Mouse (Mus musculus): ENCODE measurements around the gene Scyl1. TPM values are rescaled to one million over a fixed set of nuclear protein-coding genes. Genes with fewer than 3 reads are reported as not detected.
A peak's percentile ranks its signal among the peaks of the same experiment; 100 is the strongest.
"Not testable (repeated sequence)": the region's sequence is repeated elsewhere in the genome, so short reads cannot be mapped to it uniquely, and the experiment has no call there.

Gene Scyl1
- 57.1 and 58.6 TPM in 2 replicates for polyA plus RNA-seq (2014; fragmentation: Nextera tagmentation; extraction: Ambion mirVana)

DNA sequence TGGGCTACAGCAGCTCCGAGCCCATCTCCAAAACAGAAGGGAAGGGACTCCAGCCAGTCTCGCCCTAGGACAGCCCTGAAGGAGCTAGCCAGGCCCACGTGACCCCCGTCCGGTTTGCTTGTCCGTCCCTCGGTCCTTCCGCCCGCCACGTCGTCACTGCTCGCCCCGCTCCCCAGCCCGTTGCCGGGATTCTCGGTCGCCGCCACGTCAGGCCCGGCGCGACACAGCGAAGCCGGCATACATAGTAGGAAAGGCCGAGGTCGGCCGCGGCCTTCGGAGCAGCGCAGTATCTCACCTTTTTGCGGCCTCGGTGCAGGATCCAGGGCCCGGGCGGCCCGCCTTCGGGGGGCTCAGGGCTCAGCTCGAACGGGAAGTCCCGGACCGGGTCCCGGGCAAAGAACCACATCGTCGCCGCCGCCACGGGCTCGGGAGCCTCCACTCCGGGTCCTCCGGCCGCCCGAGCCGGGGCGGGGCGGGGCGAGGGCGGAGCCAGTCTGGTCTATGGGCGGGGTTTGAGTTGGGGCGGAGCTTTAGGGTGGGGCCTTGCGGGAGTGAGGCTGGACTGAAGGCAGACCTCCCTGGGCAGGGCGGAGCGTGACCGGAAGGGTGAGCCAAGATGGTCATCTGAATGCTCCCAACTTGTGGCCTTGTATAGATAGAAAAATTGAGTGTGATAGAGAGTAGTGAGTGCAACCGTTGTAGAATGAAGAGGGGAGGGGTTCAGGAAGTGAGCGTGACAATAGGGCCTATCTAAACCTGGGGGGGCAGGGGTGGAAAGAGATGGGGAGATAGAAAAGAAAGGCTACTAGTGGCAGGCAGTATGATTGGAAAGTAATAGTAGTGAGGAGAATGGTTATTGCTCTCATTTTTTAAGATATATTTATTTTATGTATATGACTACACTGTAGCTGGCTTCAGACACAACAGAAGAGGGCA lies at the start of gene Scyl1:
Gene Scyl1, minus strand, starts transcription at position 495 of the 936 bp plus-strand sequence.
- WGBS: under 1% methylated on average over 64 of the region's 64 CpGs
- Histone ChIP-seq H3K4me3 (ENCODE audit: low read depth, low read length) (peak within 1 kb of the TSS; percentile 83), H3K36me3 (ENCODE audit: control insufficient read depth, insufficient read depth, low read length) (peaks cover 13% of the 10 kb centered on the region; the same call in 1 of the 2 replicates), H3K4me1 (replicated peaks; ENCODE audit: control insufficient read depth, insufficient read depth, low read length) (peaks cover 9% of the 10 kb centered on the region), H3K9ac (ENCODE audit: low read depth, low read length) (peak within 1 kb of the TSS; percentile 77), H3K9me3 (ENCODE audit: control insufficient read depth, low read length) (no peaks in the 10 kb centered on the region), H3K27ac (ENCODE audit: low read depth, low read length) (peak within 1 kb of the TSS; percentile 73), H3K4me2 (peak within 1 kb of the TSS; percentile 80), H3K27me3 (replicated peaks; ENCODE audit: control insufficient read depth, insufficient read depth, low read length) (no peaks in the 10 kb centered on the region)
- ATAC-seq (replicated peaks; ENCODE audit: low FRiP score) (peak; percentile 97), DNase-seq (ENCODE audit: low spot score) (peak; percentile 96)

- WGBS: 46% methylated on average over 12 of the region's 12 CpGs
- no peak for DNase-seq (ENCODE audit: low spot score)
- H3K9ac ChIP-seq (ENCODE audit: low read depth, low read length): no peak overlapping the region
- H3K4me3 ChIP-seq (ENCODE audit: low read depth, low read length): no peak overlapping the region
- no peak overlapping the region for H3K4me2 ChIP-seq
- no peaks in the 10 kb centered on the region for H3K27me3 ChIP-seq (replicated peaks; ENCODE audit: control insufficient read depth, insufficient read depth, low read length)
- ATAC-seq (replicated peaks; ENCODE audit: low FRiP score): no peak
- H3K9me3 ChIP-seq (ENCODE audit: control insufficient read depth, low read length): no peaks in the 10 kb centered on the region
- peaks cover 44% of the 10 kb centered on the region for H3K4me1 ChIP-seq (replicated peaks; ENCODE audit: control insufficient read depth, insufficient read depth, low read length)
- H3K27ac ChIP-seq (ENCODE audit: low read depth, low read length): peak overlapping the region; percentile 22; the same call in 1 of the 2 replicates
- no peaks in the 10 kb centered on the region for H3K36me3 ChIP-seq (ENCODE audit: control insufficient read depth, insufficient read depth, low read length)
Observed at GRCm38 (mm10) chr19:5819549-5819948, 48.3 kb upstream of the Scyl1 start.

DNA sequence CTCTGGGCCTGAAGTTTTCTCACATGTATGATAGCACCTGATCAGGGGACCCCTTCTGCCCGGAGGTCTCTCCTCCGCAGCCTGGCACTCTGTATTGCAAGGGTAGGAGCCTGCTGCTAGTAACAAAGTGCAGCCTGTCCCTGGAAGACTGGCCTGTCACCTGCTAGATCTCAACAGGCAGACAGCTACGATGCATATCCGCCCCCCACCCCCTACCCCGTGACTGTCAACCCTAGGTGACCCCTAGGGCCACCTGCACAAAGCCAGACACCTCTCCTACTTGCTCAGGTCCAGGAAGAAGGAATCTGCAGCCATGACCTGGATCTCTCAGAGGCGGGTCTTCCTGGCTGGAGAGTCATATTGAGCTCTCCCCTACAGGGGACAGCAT lies 47.4 kb upstream of the Scyl1 start:
- DNase-seq (ENCODE audit: low spot score) (no peak), ATAC-seq (replicated peaks; ENCODE audit: low FRiP score) (no peak)
- Histone ChIP-seq H3K9me3 (ENCODE audit: control insufficient read depth, low read length) (no peaks in the 10 kb centered on the region), H3K27me3 (replicated peaks; ENCODE audit: control insufficient read depth, insufficient read depth, low read length) (no peaks in the 10 kb centered on the region), H3K4me3 (ENCODE audit: low read depth, low read length) (no peak overlapping the region), H3K4me1 (replicated peaks; ENCODE audit: control insufficient read depth, insufficient read depth, low read length) (peaks cover 35% of the 10 kb centered on the region), H3K4me2 (peak overlapping the region; percentile 72), H3K9ac (ENCODE audit: low read depth, low read length) (no peak overlapping the region), H3K27ac (ENCODE audit: low read depth, low read length) (peak overlapping the region; percentile 80; the same call in 1 of the 2 replicates), H3K36me3 (ENCODE audit: control insufficient read depth, insufficient read depth, low read length) (no peaks in the 10 kb centered on the region)
- WGBS: 72% methylated on average over 6 of the region's 6 CpGs

DNA sequence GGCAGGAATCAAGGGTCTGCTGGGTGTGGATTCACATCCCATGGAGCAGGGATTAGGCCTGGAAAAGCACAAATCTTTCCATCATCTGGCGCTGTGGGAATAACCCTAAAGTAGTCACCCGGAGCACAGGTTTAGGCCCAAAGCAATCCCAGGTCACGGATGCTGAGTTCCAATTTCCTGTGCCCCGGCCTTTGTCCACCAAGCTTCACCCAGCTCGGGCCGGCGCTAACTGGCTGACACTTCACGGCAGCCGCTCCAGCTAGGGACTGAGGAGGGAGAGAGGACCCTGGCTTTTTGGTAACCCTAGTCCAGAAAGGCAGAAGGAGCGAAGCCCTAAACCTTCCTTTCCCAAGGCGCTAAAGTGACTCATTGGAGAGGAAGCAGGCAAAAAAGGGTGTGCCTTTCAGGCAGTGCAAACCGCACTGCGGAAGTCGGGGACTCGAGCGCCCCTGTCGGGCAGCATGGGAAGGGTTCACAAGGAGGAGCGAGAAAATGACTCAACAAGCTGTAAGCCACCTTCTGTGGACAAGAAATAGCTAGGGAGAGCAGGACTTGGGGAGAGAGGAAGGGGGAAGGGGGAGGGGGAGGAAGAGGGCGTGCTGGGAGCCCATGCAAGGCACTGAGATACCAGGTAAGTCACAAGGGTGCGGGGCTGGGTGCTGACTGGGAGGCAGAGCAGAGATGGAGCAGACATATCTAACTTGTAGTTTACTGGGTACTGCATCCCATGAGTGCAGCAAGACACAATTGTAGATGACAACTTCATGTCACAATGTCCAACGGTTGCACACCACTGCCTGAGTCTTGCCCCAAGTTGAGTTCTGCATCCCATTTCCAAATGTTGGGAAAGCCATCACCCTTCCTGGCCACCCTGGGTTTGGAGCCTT lies 46.7 kb upstream of the Scyl1 start:
- peak; percentile 76 for DNase-seq (ENCODE audit: low spot score)
- Histone ChIP-seq H3K36me3 (ENCODE audit: control insufficient read depth, insufficient read depth, low read length) (no peaks in the 10 kb centered on the region), H3K4me3 (ENCODE audit: low read depth, low read length) (peak overlapping the region; percentile 38), H3K27ac (ENCODE audit: low read depth, low read length) (peak overlapping the region; percentile 80; the same call in 1 of the 2 replicates), H3K9me3 (ENCODE audit: control insufficient read depth, low read length) (no peaks in the 10 kb centered on the region), H3K4me1 (replicated peaks; ENCODE audit: control insufficient read depth, insufficient read depth, low read length) (peaks cover 28% of the 10 kb centered on the region), H3K9ac (ENCODE audit: low read depth, low read length) (peak overlapping the region; percentile 78), H3K27me3 (replicated peaks; ENCODE audit: control insufficient read depth, insufficient read depth, low read length) (no peaks in the 10 kb centered on the region), H3K4me2 (peak overlapping the region; percentile 72)
- peak; percentile 84 for ATAC-seq (replicated peaks; ENCODE audit: low FRiP score)
- WGBS: 21% methylated on average over 21 of the region's 21 CpGs

GRCm38 (mm10) chr19:5815928-5816327 lies 44.7 kb upstream of the Scyl1 start:
- WGBS: 57% methylated on average over 4 of the region's 4 CpGs
- Histone ChIP-seq H3K27me3 (replicated peaks; ENCODE audit: control insufficient read depth, insufficient read depth, low read length) (no peaks in the 10 kb centered on the region), H3K27ac (ENCODE audit: low read depth, low read length) (peak overlapping the region; percentile 43; the same call in 1 of the 2 replicates), H3K9ac (ENCODE audit: low read depth, low read length) (no peak overlapping the region), H3K4me1 (replicated peaks; ENCODE audit: control insufficient read depth, insufficient read depth, low read length) (peaks cover 32% of the 10 kb centered on the region), H3K9me3 (ENCODE audit: control insufficient read depth, low read length) (no peaks in the 10 kb centered on the region), H3K4me3 (ENCODE audit: low read depth, low read length) (no peak overlapping the region), H3K36me3 (ENCODE audit: control insufficient read depth, insufficient read depth, low read length) (no peaks in the 10 kb centered on the region), H3K4me2 (no peak overlapping the region)
- peak; percentile 21; the same call in 1 of the 2 replicates for ATAC-seq (replicated peaks; ENCODE audit: low FRiP score)
- no peak for DNase-seq (ENCODE audit: low spot score)

DNA sequence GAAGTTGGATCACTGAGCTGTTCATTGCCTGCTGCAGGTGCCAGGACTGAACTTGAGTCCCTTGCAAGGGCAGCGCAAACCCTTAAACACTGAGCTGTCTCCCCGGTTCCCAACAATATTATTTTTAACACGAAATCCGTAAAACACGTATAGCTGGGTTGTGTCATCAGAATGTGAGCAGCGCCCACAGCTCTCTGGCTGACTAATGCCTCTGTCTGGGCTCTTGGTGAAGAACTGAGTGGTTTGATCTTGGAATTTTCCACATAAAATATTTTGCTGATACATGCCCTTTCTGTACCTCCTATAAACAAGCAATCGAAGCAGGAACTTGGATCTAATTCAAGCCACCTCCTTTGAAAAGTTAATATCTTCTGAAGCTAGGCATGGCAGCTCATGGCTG lies 43.8 kb upstream of the Scyl1 start:
- ATAC-seq (replicated peaks; ENCODE audit: low FRiP score): no peak
- H3K27ac ChIP-seq (ENCODE audit: low read depth, low read length): no peak overlapping the region; the same call in 1 of the 2 replicates
- DNase-seq (ENCODE audit: low spot score): no peak
- 92% methylated on average over 7 of the region's 7 CpGs for WGBS
- no peak overlapping the region for H3K4me3 ChIP-seq (ENCODE audit: low read depth, low read length)
- H3K27me3 ChIP-seq (replicated peaks; ENCODE audit: control insufficient read depth, insufficient read depth, low read length): no peaks in the 10 kb centered on the region
- H3K9ac ChIP-seq (ENCODE audit: low read depth, low read length): no peak overlapping the region
- no peaks in the 10 kb centered on the region for H3K36me3 ChIP-seq (ENCODE audit: control insufficient read depth, insufficient read depth, low read length)
- no peak overlapping the region for H3K4me2 ChIP-seq
- H3K4me1 ChIP-seq (replicated peaks; ENCODE audit: control insufficient read depth, insufficient read depth, low read length): peaks cover 38% of the 10 kb centered on the region
- H3K9me3 ChIP-seq (ENCODE audit: control insufficient read depth, low read length): no peaks in the 10 kb centered on the region

DNA sequence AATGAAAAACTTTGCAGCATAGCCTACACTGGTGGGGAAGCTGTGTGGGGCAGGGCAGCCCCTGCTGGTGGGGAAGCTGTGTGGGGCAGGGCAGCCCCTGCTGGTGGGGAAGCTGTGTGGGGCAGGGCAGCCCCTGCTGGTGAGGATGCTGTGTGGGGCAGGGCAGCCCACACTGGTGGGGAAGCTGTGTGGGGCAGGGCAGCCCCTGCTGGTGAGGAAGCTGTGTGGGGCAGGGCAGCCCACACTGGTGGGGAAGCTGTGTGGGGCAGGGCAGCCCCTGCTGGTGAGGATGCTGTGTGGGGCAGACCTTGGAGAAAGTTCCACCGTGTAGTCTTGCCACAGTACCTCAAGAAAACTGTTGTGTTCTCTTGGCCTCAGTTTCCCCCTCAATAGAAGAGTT lies 42.8 kb upstream of the Scyl1 start:
- H3K9ac ChIP-seq (ENCODE audit: low read depth, low read length); ATAC-seq (replicated peaks; ENCODE audit: low FRiP score): not testable (repeated sequence)
- 35% methylated on average over 1 of the region's 1 CpGs for WGBS

GRCm38 (mm10) chr19:5813567-5813966 lies 42.3 kb upstream of the Scyl1 start:
- no peak for DNase-seq (ENCODE audit: low spot score)
- 86% methylated on average over 3 of the region's 3 CpGs for WGBS
- H3K27me3 ChIP-seq (replicated peaks; ENCODE audit: control insufficient read depth, insufficient read depth, low read length): no peaks in the 10 kb centered on the region
- no peak for ATAC-seq (replicated peaks; ENCODE audit: low FRiP score)
- no peak overlapping the region for H3K27ac ChIP-seq (ENCODE audit: low read depth, low read length)
- H3K4me3 ChIP-seq (ENCODE audit: low read depth, low read length): no peak overlapping the region
- no peaks in the 10 kb centered on the region for H3K36me3 ChIP-seq (ENCODE audit: control insufficient read depth, insufficient read depth, low read length)
- no peak overlapping the region for H3K4me2 ChIP-seq
- no peak overlapping the region for H3K9ac ChIP-seq (ENCODE audit: low read depth, low read length)
- no peaks in the 10 kb centered on the region for H3K9me3 ChIP-seq (ENCODE audit: control insufficient read depth, low read length)
- peaks cover 41% of the 10 kb centered on the region for H3K4me1 ChIP-seq (replicated peaks; ENCODE audit: control insufficient read depth, insufficient read depth, low read length)

More for the DNA sequence above, 42.8 kb upstream of the Scyl1 start:
- H3K4me3 ChIP-seq (ENCODE audit: low read depth, low read length); H3K27ac ChIP-seq (ENCODE audit: low read depth, low read length); H3K27me3 ChIP-seq (replicated peaks; ENCODE audit: control insufficient read depth, insufficient read depth, low read length); H3K9me3 ChIP-seq (ENCODE audit: control insufficient read depth, low read length); DNase-seq (ENCODE audit: low spot score); H3K36me3 ChIP-seq (ENCODE audit: control insufficient read depth, insufficient read depth, low read length); H3K4me2 ChIP-seq: not testable (repeated sequence)
- peaks cover 38% of the 10 kb centered on the region for H3K4me1 ChIP-seq (replicated peaks; ENCODE audit: control insufficient read depth, insufficient read depth, low read length)

Data from liver, embryonic 11.5 days (tissue).